Comparison of ENCODE assay signal across 27 mouse cellular contexts in the genomic region with DNA sequence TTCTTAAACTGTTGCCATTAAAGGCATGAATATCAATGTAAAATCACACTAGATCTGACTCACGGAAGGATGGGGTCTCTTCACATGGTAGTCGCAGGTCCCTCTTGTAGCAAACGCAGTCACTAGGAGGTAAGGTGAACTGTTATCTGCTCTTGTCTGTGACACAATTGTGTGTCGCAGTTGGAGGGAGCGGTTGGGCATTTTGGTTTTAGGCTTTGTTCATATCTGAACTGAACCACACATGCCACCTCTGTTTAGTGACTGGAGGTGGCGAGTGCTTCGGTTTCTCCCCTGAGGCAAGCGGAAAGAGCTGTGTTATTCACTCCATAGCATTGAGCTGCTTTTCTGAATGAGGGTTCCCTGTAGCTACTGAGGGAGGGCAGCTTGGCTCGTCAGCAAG. TPM values are rescaled to one million over a fixed set of nuclear protein-coding genes. Genes with fewer than 3 reads are reported as not detected.
DNase-seq lines count a peak whose midpoint lies in the region; ATAC-seq and TF ChIP-seq lines count a peak whose summit lies in the region.
"Had no signal": no experiment of that assay in that cellular context is flagged by ENCODE, and none has a peak within 500 bp of the region (broad histone marks: within the 10 kb centered on the region; RNA-seq: fewer than 3 reads in every experiment).

No protein-coding gene starts in this region.

- H3K4me1 ChIP-seq in heart, embryonic 16.5 days (ENCODE audit: control insufficient read depth, insufficient read depth, low read length), result peaks cover 50% of the 10 kb centered on the region
- H3K4me1 ChIP-seq in heart, embryonic 11.5 days (ENCODE audit: control insufficient read depth, insufficient read depth, low read length), result peaks cover 43% of the 10 kb centered on the region
- H3K4me1 ChIP-seq in liver, embryonic 12.5 days, result peaks cover 65% of the 10 kb centered on the region
- peaks cover 17% of the 10 kb centered on the region for H3K4me1 ChIP-seq in lung, adult 2 months (ENCODE audit: control insufficient read depth, insufficient read depth, low read length)

- H3K4me2 ChIP-seq in heart, embryonic 16.5 days (ENCODE audit: low read depth, low read length), result no peak overlapping the region
- H3K4me2 ChIP-seq in heart, embryonic 11.5 days, result no peak overlapping the region
- no peak overlapping the region for H3K4me2 ChIP-seq in liver, embryonic 12.5 days
- H3K4me2 ChIP-seq: heart, embryonic 12.5 days; limb, embryonic 13.5 days; midbrain, embryonic 15.5 days; neural tube, embryonic 12.5 days had no signal

- TF ChIP-seq CTCF in lung, adult 2 months (IDR thresholded peaks at IDR 0.05; ENCODE audit: insufficient read depth, low read length), result no peak

- no peak for ATAC-seq in heart, embryonic 16.5 days (replicated peaks; ENCODE audit: extremely low read depth, insufficient read depth, low FRiP score)
- ATAC-seq in heart, embryonic 11.5 days (replicated peaks; ENCODE audit: insufficient number of reproducible peaks, low FRiP score, low TSS enrichment), result no peak
- ATAC-seq in liver, embryonic 12.5 days, result no peak
- ATAC-seq: forebrain, embryonic 16.5 days; hindbrain, embryonic 16.5 days; intestine, embryonic 16.5 days; midbrain, embryonic 15.5 days had no signal

- H3K9me3 ChIP-seq in heart, embryonic 16.5 days (replicated peaks; ENCODE audit: control insufficient read depth, low read length), result no peaks in the 10 kb centered on the region
- H3K9me3 ChIP-seq in heart, embryonic 11.5 days (replicated peaks; ENCODE audit: control insufficient read depth, low read length), result no peaks in the 10 kb centered on the region
- H3K9me3 ChIP-seq in liver, embryonic 12.5 days (replicated peaks), result no peaks in the 10 kb centered on the region
- H3K9me3 ChIP-seq: forebrain, embryonic 10.5 days; heart, embryonic 12.5 days; limb, embryonic 13.5 days; midbrain, embryonic 15.5 days; neural tube, embryonic 12.5 days had no signal

- peaks cover 26% of the 10 kb centered on the region for H3K36me3 ChIP-seq in heart, embryonic 16.5 days (ENCODE audit: control insufficient read depth, insufficient read depth)
- 0 out of 2 replicates have a peak, but pooled peaks cover 5% of the 10 kb centered on the region for H3K36me3 ChIP-seq in heart, embryonic 11.5 days (ENCODE audit: control insufficient read depth, insufficient read depth, low read length)
- peaks cover 54% of the 10 kb centered on the region for H3K36me3 ChIP-seq in liver, embryonic 12.5 days
- peaks cover 3% of the 10 kb centered on the region; the same call in 1 of the 2 replicates for H3K36me3 ChIP-seq in splenic B cell, adult 2 months (ENCODE audit: control insufficient read depth, insufficient read depth, low read length, poor library complexity, severe bottlenecking)
- H3K36me3 ChIP-seq: midbrain, embryonic 15.5 days had no signal

- H3K9ac ChIP-seq in heart, embryonic 16.5 days (ENCODE audit: low read length), result no peak overlapping the region
- no peak overlapping the region for H3K9ac ChIP-seq in heart, embryonic 11.5 days (ENCODE audit: low read depth, low read length)
- H3K9ac ChIP-seq in liver, embryonic 12.5 days, result no peak overlapping the region
- H3K9ac ChIP-seq: heart, embryonic 12.5 days; limb, embryonic 13.5 days; midbrain, embryonic 15.5 days; neural tube, embryonic 12.5 days had no signal

- H3K4me3 ChIP-seq in heart, embryonic 16.5 days (ENCODE audit: low read length), result no peak overlapping the region
- no peak overlapping the region for H3K4me3 ChIP-seq in heart, embryonic 11.5 days (ENCODE audit: low read depth, low read length)
- no peak overlapping the region for H3K4me3 ChIP-seq in liver, embryonic 12.5 days
- no peak overlapping the region for H3K4me3 ChIP-seq in lung, adult 2 months (replicated peaks; ENCODE audit: extremely low read depth, low read depth, low read length)
- H3K4me3 ChIP-seq: forebrain, embryonic 10.5 days; heart, embryonic 12.5 days; layer of hippocampus, adult 2 months; limb, embryonic 13.5 days; midbrain, embryonic 15.5 days; neural tube, embryonic 12.5 days had no signal

- no peak for TF ChIP-seq POLR2A in lung, adult 2 months (IDR thresholded peaks at IDR 0.05; ENCODE audit: borderline replicate concordance, extremely low read depth, low read depth, low read length)

- 82% methylated on average over 9 of the region's 9 CpGs for WGBS in heart, embryonic 16.5 days
- WGBS in heart, embryonic 11.5 days (ENCODE audit: insufficient replicate concordance), result 80% methylated on average over 9 of the region's 9 CpGs
- 55% methylated on average over 9 of the region's 9 CpGs for WGBS in liver, embryonic 12.5 days (ENCODE audit: insufficient replicate concordance)
- 92% methylated on average over 9 of the region's 9 CpGs for WGBS in lung, adult 2 months

- DNase-seq in retina, postnatal 1 day, result peak; percentile 44
- DNase-seq in retina, embryonic 14.5 days (ENCODE audit: low spot score), result no peak
- peak; percentile 10 for DNase-seq in splenic B cell, adult 2 months (ENCODE audit: low read depth, low spot score)
- DNase-seq in kidney, postnatal 10 days, result no peak
- no peak for DNase-seq in lung, adult 2 months
- DNase-seq: adrenal gland, postnatal 36 days; cerebellum, adult 11-12 months; cerebellum, postnatal 10 days; gastrocnemius, postnatal 14 days; heart, adult 11 months; heart, postnatal 36 days; kidney, adult 9 months; kidney, postnatal 25 days; lung, adult 18-20 months; lung, postnatal 14 days had no signal

- no peaks in the 10 kb centered on the region for H3K27me3 ChIP-seq in heart, embryonic 16.5 days (ENCODE audit: control insufficient read depth, insufficient read depth, low read length)
- no peaks in the 10 kb centered on the region for H3K27me3 ChIP-seq in heart, embryonic 11.5 days (ENCODE audit: control insufficient read depth, insufficient read depth, low read length)
- H3K27me3 ChIP-seq in liver, embryonic 12.5 days (replicated peaks), result no peaks in the 10 kb centered on the region
- H3K27me3 ChIP-seq in splenic B cell, adult 2 months (ENCODE audit: control insufficient read depth, insufficient read depth, low read length, poor library complexity, severe bottlenecking), result no peaks in the 10 kb centered on the region
- H3K27me3 ChIP-seq: heart, embryonic 12.5 days; limb, embryonic 13.5 days; midbrain, embryonic 15.5 days; neural tube, embryonic 12.5 days had no signal

- H3K27ac ChIP-seq in heart, embryonic 16.5 days (ENCODE audit: low read length), result peak overlapping the region; percentile 5; the same call in 1 of the 2 replicates
- no peak overlapping the region for H3K27ac ChIP-seq in heart, embryonic 11.5 days (ENCODE audit: low read depth, low read length)
- H3K27ac ChIP-seq in liver, embryonic 12.5 days, result peak overlapping the region; percentile 57; the same call in 1 of the 2 replicates
- H3K27ac ChIP-seq: forebrain, embryonic 10.5 days; layer of hippocampus, adult 2 months; limb, embryonic 13.5 days; midbrain, embryonic 15.5 days; neural tube, embryonic 12.5 days had no signal

RNA-seq across cellular contexts. Expression of gene Bcl2l11, which starts 26.4 kb away (rescaled TPM):
- polyA plus RNA-seq in heart, embryonic 16.5 days (2015; fragmentation: Nextera tagmentation; extraction: Ambion mirVana), result 20.4 and 23.2 TPM in 2 replicates
- 11.3 and 15.2 TPM in 2 replicates for polyA plus RNA-seq in heart, embryonic 11.5 days (2014; fragmentation: Nextera tagmentation; extraction: Ambion mirVana)
- 9.4 and 9.7 TPM in 2 replicates for polyA plus RNA-seq in liver, embryonic 12.5 days (2016; fragmentation: Nextera tagmentation; extraction: Ambion mirVana)
- polyA plus RNA-seq in lung, adult 2 months (2012; rRNA removed), result 22.3 and 24.5 TPM in 2 replicates

Comparison
In these comparisons a context has a peak if more than half of its experiments do, and no peak if none do; other contexts are left out.
1. DNase-seq: peak in retina, postnatal 1 day (single experiment) and splenic B cell, adult 2 months (single experiment); none in retina, embryonic 14.5 days (single experiment), kidney, postnatal 10 days (single experiment) and lung, adult 2 months (single experiment).